Mouse (Mus musculus) left cerebral cortex, adult 11 months (tissue): ENCODE results near the gene AI837181.
A peak's percentile ranks its signal among the peaks of the same experiment; 100 is the strongest.

Source experiments
- DNase-seq: peaks from one replicate; pipeline ENCODE4 v3.0.0; 2022; ENCODE audit warnings: low spot score

Gene AI837181

GRCm38 (mm10) chr19:5447515-5448353 is 22.8 kb downstream of the AI837181 start, which contains the start of gene Fosl1:
Fosl1 (plus strand) TSS chr19:5447547.
- no peak for DNase-seq

DNA sequence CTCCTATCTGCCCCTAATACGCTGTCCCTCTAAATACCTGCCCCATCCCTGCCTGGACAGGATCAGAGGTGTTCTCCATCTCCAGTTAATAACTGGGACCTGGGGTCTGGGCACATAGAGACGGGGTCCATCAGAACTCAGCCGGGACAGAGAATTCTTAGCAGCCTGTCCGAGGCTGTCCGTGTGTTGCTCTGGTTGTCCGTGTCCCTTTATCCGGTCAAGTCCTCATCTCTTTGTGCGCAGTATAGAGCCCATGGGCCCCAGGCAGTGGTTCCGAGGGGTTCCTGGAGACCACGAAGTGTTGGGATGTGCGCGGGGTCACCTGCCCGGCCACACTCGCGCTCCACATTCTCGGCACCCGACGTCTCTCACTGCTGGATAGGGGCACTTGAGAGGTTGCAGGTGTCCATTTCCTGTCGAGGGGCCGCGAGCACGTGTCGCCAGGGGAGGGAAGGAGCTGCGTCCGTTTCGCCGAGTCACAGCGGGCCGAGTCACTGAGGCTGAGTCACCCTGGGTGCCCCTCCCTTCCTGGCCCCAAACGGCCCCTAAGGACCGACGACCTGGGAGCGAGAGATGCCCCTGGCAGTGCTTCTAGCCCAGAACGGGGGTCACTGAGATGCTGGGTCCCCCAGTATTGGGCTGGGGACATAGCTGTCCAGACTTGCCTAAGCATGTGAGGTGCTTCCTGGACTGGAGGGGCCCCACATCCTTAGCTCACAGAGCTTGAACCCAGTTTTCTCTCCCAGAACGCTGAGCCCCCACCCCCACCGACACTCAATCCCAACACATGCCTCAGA is 23.6 kb downstream of the AI837181 start:
- DNase-seq = no peak

DNA sequence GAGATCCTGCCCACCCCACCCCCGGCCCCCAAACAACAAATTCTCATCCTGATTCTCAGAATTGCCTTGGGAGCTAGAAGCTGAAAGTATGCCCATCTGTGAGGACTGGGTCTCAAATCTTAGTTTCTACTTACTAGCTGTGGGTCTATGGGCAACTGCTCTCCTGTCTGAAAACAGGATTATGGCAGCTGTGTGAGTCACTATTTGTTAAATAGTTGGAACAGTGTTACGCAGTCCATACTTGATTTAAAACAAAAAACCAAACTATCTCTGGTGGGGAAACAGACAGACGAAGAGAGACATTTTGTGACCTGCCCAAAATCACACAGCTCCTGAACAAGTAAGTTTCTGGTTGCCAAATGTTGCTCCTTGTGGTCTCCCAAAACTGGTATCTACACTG is 24.7 kb downstream of the AI837181 start:
- no peak for DNase-seq

DNA sequence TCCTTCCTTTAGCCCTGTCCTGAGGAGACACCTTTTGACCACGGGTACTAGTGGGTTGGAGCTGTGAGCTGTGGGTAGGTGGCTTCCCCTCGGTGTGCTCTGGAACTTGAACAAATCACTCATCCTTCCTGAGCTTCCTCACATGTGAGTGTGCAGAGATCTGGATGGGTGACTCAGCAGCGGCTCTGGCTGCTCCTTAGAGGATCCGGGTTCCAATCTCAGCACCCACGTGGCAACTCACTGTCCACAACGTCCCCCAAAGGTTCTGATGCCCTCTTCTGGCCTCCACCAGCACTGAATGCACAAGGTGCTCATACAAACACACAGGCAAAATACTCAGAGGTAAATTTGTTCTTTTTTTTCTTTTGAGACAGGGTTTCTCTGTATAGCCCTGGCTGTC is 26.8 kb downstream of the AI837181 start:
- no peak for DNase-seq

DNA sequence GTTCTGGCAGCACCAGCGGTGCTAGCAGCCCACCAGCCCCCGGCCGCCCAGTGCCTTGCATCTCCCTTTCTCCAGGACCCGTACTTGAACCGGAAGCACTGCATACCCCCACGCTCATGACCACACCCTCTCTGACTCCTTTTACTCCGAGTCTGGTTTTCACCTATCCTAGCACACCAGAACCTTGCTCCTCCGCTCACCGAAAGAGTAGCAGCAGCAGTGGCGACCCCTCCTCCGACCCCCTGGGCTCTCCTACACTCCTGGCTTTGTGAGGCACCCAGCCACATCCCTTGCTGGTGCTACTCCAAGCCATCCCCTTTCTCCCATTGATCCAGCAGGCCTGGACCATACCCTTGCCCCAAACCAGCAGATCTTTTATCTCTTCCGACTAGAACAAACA is 30.1 kb downstream of the AI837181 start:
- no peak for DNase-seq

DNA sequence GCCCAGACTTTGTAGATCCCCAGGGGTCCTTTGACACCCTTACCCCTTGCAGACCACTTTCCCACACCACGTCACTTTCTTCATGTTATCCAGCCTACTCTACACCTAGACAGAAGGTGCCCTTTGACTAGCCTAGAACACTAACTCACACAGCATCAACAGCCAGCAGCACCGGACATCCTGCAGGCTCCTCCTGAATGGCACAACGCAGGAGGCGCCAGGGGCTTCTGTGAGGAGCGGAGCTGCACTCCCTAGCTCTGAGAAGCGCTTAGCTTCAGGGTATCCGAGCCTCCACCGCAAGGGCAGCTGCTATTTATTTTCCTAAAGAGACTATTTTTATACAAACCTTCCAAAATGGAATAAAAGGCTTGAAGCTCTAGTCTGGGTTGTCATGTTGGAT is 30.6 kb downstream of the AI837181 start:
- DNase-seq = no peak

DNA sequence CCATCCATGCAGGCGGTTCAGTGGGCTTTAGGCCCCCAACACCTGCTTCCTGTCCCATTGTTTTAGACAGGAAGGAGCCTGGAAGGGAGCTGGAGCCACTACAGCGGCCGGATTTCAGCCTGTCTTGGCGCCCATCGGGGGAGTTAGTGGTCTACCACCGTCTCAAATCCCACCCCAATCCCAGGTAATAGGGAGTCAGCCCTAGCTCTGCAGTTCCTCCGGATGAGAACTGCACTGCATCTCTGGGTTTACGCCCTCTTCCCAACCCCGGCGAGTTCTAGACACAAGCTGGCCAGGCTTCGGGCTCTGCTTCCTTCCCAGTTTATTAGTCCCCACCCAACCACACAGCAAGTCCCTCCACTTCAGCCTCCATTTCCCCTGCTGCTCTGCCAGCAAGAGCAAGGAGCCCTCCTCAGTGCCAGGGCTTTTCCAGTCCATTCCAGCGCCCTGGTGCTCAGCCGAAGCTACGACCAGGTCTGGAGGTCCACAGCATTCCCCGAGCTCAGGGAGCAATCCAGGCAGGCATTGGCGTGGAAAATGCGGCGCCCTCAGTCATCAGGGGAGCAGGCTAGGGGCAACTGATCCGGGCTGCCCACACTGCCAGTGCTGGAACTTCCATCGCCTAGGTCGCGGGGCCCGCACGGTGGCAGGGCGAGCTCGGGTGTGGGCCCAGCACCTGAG is 31.4 kb downstream of the AI837181 start:
- no peak for DNase-seq

- peak; percentile 95 for DNase-seq
These were observed 32.2 kb downstream of the AI837181 start for GRCm38 (mm10) chr19:5456922-5457745.

DNA sequence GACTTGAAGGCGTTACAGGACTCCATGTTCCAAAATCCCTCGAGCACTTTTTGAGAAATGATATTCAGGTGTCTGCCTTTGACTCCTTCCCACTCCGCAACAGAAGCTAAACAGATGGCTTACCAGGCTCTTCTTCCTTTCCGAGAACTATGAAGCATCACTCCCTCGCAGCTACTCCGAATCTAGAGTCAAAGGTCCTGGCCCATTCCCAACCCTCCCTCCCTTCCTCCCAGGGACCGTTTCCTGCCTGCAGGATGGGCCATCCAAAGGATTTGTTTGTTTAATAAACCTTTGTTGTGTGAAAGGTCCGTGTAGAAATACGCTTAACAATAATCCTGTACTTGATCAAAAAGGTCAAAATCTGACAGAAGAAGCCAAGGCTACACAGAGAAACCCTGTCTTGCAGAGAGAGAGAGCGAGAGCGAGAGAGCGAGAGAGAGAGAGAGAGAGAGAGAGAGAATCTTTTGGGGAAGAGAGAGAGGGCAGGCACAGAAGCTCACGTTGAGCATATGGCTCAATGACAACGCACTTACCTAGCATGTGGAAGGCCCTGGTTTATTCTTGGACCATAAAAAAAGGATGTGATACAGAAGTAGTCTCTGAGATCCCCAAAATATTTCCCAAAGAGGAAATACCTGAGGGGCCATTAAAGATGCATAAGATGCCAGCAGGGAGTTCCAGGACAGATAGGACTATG is 33.0 kb downstream of the AI837181 start, which contains the start of gene Ccdc85b:
Ccdc85b (minus strand) TSS at position 149 of the 697 bp plus-strand sequence.
- no peak for DNase-seq

GRCm38 (mm10) chr19:5459019-5459418 is 34.1 kb downstream of the AI837181 start:
- DNase-seq = no peak

GRCm38 (mm10) chr19:5459896-5460295 is 35.0 kb downstream of the AI837181 start:
- no peak for DNase-seq

GRCm38 (mm10) chr19:5460465-5460911 is 35.5 kb downstream of the AI837181 start, which contains the start of gene Fibp:
Fibp (plus strand) TSS chr19:5460615.
- DNase-seq = peak; percentile 83

DNA sequence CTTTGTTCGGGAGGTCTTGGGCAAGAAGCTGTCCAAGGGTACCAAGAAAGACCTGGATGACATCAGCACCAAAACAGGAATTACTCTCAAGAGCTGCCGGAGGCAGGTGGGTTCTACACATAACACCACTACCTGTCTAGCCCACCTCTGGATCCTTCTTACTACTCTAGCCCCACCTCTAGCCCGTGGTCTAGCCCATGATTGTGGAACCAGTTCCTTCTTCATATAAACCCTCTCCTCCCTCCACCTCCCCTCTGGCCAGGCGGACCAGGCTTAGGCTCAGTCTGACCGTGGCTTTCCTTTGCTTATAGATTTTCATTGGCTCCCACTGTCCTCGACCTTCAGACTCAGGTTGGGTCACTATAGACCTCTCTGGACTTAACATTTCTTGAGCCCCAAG is 36.5 kb downstream of the AI837181 start:
- DNase-seq = no peak

DNA sequence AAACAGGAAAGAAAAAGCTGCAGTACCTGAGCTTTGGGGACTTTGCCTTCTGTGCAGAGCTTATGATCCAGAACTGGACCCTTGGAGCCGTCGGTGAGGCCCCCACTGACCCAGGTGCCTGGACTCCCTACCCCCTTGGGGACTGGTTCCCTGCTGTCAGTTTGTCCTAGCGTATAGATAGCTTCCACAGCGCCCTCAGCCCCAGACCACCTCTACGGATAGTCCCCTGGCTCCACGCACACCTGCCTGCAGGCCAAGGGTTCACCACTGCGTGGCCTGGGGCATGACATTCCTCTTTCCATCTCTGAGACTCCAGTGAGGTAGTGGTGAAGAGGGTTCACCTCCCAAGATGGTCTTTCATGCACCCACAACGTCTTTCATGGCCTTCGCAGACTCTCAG is 38.3 kb downstream of the AI837181 start:
- no peak for DNase-seq

DNA sequence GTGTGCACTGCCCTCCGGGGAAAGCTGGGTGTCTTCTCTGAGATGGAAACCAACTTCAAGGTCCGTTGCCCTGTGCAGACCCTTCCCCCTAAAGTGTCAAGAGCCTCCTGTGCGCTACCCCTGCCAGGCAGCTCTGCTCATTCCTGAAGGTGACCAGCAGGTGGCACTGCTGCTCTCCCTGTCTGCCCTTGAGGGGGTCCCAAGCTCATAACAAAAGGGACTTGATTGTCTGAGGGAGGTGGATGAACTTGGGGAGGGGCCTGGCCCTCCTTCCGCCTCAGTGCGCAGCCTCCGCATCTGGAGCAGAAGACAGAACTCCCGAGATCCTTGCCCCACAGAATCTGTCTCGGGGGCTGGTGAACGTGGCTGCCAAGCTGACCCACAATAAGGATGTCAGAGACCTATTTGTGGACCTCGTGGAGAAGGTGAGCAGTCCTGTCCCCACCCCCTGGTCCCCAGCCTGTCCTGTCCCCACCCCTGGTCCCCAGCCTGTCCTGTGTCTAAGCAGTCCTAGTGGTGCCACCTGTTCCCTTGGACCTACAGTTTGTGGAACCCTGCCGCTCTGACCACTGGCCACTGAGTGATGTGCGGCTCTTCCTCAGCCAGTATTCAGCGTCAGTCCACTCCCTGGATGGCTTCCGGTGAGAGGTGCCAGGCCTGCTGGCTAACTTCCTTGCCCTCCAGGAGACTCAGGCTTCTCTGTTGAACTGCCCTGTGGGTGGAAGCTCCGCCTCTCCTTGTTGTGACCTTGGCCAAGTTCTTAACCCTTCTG is 39.0 kb downstream of the AI837181 start:
- no peak for DNase-seq

DNA sequence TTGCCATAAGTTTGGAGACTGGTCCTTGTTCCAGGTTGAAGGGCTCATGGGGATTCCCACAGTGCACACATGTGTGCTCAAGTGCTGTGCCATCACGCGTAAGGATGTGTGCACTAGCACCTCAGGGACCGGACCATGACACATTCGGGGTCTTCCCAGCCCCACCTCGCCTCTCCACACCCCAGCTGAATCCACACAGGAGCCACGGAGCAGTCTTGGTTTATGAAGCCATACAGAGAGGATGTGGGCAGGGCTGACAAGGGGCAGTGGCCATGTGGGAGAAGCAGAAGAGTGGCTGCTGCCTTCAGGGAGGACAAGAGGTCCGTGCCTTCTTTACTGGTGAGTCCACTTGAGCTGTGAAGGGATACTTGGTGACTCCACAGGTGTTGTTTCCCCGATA is 40.1 kb downstream of the AI837181 start:
- DNase-seq = no peak

DNA sequence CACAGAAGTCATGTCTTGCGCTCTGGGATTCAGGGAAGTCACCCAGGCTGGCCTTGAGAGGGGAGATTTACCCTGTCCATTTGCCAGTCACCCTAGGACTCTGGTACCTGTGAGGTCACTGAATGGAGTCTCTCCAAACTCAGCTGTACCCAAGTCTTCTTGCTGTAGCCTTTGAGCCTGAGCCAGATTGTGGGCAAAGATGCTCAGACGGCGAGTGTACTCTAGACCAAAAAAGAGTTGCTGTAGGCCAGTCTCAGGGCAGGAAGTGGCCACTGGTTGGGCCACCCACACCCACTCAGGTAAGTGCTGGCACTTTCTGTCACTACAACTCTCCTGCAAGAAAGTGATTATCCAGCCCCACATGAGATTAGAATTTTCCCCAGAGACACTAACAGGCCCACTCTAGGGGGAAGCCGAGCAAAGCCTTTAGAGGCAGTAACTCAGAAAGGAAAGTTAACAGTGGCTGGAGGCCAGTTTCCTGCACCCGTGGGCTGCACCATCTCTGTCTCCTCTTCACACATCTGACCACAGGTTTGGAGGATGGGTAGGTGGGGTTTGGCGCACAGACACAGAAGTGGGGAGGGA is 42.1 kb downstream of the AI837181 start:
- no peak for DNase-seq

GRCm38 (mm10) chr19:5468374-5468773 is 43.4 kb downstream of the AI837181 start, which contains the start of gene Ctsw:
Ctsw (minus strand) TSS chr19:5468507.
- DNase-seq = no peak

DNA sequence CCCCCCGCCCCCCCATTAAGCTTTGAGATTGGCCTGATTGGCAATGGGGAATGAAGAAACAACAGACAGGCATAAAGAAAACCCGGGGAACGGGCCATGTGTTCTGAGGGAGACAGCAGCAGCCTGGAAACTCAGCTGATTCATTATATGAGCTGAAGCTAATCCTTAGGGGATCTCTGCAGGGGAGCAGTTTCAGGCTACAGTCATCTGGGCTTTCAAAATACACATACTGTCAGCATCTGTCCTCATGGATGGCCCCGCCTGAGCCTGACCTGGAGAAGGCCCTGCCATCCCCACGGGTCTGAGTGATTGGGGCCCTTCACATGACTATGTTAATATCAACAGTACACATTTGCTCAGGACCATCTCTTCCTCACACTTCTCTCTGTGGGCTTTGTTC is 46.9 kb downstream of the AI837181 start:
- DNase-seq = no peak

GRCm38 (mm10) chr19:5472857-5473256 is 47.9 kb downstream of the AI837181 start:
- no peak for DNase-seq
